Mouse (Mus musculus): ENCODE results near the gene Lim2. TPM values are rescaled to one million over a fixed set of nuclear protein-coding genes. Genes with fewer than 3 reads are reported as not detected.

Lim2 gene
- total RNA-seq, 2 experiments from 2014 or later, result not detected

DNA sequence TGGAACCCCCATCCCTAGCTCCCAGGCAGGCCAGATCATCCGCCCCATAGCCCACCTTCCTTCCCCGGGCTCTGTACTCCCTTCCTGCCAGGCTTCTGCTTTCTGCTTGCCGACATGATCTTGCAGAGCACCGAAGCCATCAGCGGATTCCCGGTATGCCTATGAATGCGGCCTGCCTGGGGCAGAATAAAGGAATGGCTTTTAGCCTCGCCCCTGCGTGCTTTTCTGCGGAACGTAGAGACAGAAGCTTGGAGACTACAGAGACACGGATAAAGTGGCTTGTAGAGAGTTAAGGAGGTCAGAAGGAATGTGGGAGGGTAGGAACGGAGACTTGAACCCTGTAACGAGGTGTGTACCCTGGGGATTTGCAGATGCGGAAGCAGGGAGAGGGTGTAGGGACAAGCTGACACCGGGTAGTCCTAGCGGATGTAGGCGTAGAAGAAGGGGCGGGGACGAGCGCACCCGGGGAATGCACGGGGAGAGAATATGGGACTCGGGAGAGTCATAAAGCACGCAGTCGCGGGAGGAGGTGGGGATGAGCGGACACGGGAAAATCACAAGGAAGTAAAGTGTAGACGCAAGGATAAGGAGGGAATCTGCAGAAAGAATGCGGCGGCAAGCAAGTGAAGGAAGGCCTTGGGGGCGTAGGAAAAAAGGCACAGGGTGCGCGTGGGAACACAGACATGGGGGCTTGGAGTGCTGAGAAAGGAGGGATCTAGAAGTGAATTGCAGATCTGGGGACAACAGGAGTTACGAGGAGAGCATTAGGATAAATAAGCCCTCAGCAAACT is 15.9 kb downstream of the Lim2 start:
- intact Hi-C loops (cut with DNase I), result loop anchor here (5.0 kb wide), 2 partner anchors 136 to 804 kb away; partner anchors contain the start of genes 1700028J19Rik and 2410002F23Rik
- DNase-seq, result peak; percentile 83

DNA sequence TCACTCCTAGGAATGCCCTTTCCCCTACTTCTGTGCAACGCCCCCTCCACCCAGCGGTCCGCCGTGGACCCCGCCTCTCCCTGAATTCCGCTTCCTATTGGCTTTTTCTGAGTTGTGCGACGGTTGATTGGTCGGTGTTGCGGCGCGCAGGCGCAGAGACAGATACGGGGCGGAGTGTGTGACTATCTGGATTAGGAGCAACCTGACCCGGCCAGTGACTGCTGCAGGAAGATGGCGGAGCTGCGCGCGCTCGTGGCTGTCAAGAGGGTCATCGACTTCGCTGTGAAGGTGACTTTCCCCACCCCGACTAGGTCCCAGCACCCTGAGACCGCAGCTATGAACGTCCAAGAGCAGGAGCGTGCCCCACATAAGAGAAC is 16.4 kb downstream of the Lim2 start, which contains the start of the genes Etfb and Gm45233:
Gene Etfb (plus strand): TSS at position 167 of the 377 bp plus-strand sequence.
Gene Gm45233 (plus strand): TSS at position 212 of the 377 bp plus-strand sequence.
- intact Hi-C loops (cut with DNase I), result loop anchor here (5.0 kb wide), 2 partner anchors 137 to 803 kb away; partner anchors contain the start of genes 1700028J19Rik and 2410002F23Rik
- DNase-seq, result peak; percentile 90 to 92

DNA sequence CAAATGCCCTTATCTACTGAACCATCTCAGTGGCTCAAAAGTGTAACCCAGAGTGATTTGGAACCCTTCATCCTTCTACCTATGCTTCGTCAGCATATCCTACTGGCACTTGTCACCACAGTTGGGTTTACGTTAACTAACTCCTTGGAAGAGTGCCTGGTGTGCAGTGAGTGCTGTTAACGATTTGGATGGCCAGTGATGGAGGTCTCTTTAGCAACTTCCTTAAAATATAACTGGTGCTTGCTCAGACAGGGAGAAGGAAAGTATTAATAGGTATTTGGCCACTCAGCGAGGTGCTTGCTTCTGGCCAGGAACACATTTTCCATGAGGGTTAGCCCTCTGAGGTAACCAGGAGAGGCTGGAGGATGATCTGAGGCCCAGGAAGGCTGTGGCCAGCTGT is 20.3 kb downstream of the Lim2 start:
- intact Hi-C loops (cut with DNase I), result no loop called here
- no peak for DNase-seq

DNA sequence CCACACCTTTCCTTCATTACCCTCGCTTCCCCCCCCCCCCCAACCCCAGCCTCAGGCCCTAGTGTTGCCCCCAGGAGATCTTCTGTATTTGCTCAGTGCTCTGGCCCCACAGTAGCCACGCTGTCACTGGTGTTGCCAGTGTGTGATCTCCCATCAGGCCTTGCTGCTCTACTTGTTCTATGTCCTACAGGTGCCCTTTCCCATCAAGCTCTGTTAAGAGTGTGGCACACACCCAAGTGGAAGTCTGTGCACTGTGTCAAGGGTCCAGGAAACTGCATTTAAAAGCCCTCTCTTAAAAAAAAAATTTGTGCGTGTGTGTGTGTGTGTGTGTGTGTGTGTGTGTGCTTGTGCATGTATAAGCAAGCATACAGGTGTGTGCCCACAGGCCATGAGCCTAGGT is 20.8 kb downstream of the Lim2 start:
- no peak for DNase-seq

DNA sequence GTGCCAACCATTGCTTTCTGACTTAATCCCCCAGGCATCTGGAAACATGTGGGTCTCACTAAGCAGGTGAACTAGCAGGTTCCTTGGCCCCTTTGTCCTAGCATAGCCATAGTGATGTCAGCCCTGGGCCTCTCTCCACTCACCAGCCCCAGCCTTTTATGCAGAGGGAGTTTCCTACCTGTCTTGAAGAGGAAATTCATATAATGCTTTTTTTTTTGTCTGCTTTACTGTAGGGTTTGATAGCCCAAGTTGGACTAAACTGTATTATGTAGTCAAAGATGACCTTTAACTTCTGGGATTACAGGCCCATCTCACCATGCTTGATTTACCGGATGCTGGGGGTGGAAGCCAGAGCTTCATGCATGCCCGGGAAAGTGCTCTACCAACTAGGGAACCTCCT is 22.3 kb downstream of the Lim2 start:
- intact Hi-C loops (cut with DNase I), result no loop called here
- DNase-seq, result no peak

More for the DNA sequence above, 20.8 kb downstream of the Lim2 start:
- intact Hi-C loops (cut with DNase I), result no loop called here

DNA sequence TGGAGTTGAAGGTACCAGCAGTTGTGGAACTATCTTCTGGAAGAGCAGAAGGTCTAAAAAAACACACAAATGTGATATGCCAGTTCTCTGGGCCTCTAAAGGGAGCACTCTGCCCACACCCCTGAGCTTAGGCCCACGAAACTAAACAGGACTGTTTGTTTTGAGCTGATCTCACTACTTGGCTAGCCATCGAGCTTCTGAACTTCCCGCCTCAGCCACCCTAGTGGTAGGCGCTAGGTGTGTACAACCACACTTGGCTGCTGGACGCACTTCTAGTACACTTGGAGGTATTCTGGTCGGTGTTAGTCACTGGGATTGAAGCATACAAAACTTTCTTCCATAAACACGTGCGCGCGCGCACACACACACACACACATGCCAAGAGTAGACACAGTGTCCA is 24.3 kb downstream of the Lim2 start:
- DNase-seq, result no peak
- intact Hi-C loops (cut with DNase I), result no loop called here

DNA sequence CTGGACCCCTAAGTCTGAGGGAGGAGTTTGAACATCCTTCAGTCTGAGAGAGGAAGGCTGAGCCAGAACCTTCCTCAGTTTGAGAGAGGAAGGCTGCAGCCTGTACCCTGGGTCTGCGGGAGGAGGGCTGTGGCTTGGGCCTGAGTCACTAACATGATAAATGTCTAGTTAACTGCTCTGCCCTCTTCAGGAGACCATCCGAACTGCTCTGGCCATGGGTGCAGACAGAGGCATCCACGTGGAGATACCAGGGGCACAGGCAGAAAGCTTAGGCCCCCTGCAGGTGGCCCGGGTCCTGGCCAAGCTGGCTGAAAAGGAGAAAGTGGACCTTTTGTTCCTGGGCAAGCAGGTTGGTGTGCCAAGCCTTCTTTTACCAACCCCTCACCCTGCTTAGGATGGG is 25.1 kb downstream of the Lim2 start:
- intact Hi-C loops (cut with DNase I), result no loop called here
- DNase-seq, result no peak

DNA sequence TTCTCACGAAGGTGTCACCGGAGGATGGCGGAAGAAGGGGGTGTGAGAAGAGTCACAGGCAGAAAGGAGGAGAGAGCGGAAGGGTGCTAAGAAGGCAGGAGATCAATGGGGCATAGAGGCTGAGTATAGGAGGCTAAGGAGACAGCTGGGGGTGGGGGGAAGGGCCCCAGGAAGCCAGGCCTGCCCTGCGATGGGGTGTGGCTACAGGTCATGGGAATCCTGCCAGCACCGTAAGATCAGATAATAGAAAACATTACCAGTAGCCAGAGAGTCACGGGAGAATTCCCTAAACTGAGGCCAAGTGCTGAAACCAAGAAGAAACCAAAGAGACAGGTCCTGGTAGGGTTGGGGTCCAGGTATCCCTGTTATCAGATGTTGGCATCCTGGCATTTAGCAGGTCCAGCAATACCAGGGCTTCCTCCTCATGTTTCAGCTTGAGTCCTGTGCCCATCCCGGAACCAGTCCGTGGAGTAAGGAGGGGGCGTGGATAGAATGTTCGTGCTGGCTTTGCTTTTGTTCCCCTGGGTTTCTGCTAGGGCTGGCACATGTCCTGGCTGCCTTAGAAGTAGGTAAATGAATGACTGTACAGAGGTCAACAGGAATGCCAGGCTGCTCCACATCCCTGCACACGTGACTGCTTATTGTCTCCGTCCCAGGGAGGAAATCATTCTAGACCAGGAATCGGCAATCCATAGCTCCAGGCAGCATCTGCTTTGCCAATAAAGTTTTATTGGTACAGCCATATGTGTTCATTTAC is 26.3 kb downstream of the Lim2 start:
- no peak for DNase-seq
- intact Hi-C loops (cut with DNase I), result no loop called here

DNA sequence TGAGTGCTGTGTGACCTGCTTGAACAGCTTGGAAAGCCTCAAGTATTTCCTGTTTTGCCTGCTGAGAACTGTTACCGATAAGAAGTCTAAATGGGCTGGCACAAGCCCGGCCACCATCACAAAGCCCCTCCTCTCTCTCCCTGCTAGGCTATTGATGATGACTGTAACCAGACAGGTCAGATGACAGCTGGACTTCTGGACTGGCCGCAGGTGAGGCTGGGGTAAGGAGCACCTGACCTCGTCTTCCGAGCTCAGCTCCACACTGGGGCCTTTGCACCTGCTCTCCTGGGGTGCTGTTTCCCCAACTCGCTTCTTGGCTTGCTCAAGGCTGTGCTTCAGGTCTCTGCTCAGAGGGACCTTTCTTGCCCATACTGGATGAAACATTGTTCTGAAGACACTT is 26.9 kb downstream of the Lim2 start:
- intact Hi-C loops (cut with DNase I), result no loop called here
- no peak for DNase-seq

DNA sequence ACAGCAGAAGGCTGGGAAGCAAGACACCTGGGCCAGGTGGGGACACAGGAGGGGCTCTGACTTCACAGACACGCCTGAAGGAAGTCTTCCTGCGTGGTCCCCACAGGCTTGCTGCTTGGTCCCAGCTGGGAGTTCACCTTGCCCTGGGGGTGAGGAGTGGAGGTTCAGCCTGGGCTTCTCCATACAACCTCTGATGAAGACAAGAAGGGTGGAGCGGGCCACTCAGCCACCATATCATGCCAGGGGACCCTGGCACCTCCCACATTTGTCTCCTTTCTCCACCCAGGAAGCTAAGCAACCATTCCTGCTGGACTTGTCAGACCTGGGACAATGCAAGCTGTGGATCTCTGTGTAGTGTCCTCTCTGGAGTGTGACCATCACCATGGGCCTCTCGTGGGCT is 35.4 kb downstream of the Lim2 start, which contains the start of gene Vsig10l:
Gene Vsig10l (plus strand): TSS at position 301 of the 400 bp plus-strand sequence.
- intact Hi-C loops (cut with DNase I), result no loop called here

DNA sequence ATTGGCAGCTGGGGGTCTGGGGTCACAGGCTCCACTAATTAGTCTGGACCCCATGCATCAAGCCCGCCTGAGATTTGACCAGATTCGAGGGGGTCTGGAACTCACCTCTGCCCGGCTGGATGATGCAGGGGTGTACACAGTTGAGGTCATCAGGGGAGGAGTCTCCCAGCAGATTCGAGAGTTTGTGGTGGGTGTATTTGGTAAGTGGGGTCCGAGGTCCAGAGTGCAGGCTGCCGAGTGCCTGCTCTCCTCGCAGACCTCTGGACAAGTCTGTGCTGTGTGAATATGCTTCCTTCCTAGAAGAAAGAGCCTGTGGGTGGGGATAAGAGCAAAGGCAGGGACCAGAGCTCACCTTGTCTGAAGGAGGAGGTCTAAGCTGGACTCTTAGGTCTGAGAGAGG is 36.5 kb downstream of the Lim2 start:
- DNase-seq, result no peak
- intact Hi-C loops (cut with DNase I), result no loop called here

More for the DNA sequence above, 35.4 kb downstream of the Lim2 start, which contains the start of gene Vsig10l:
- no peak for DNase-seq

DNA sequence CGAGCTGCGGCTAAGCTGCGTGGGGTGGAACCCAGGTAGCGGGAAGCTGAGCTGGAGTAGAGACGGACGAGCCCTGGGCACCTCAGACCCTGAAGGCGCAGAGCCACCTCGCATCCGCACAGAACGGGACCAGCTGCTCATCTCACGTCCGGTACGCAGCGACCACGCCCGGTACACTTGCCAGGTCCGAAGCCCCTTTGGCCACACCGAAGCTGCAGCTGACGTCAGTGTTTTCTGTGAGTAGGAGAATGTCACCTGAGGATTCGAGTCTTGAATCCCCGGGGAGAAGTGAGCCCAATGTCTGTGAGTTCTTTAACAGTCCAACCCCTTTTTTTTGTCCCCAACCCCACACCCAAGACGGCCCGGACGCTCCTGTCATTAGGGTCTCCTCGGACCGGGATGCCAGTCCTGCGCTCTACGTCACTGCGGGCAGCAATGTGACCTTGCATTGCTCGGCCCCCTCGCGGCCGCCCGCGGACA is 37.4 kb downstream of the Lim2 start:
- intact Hi-C loops (cut with DNase I), result loop anchor here (5.0 kb wide), 3 partner anchors 97 to 207 kb away; partner anchors contain the start of genes Ctu1, Zfp658 and Zfp719

DNA sequence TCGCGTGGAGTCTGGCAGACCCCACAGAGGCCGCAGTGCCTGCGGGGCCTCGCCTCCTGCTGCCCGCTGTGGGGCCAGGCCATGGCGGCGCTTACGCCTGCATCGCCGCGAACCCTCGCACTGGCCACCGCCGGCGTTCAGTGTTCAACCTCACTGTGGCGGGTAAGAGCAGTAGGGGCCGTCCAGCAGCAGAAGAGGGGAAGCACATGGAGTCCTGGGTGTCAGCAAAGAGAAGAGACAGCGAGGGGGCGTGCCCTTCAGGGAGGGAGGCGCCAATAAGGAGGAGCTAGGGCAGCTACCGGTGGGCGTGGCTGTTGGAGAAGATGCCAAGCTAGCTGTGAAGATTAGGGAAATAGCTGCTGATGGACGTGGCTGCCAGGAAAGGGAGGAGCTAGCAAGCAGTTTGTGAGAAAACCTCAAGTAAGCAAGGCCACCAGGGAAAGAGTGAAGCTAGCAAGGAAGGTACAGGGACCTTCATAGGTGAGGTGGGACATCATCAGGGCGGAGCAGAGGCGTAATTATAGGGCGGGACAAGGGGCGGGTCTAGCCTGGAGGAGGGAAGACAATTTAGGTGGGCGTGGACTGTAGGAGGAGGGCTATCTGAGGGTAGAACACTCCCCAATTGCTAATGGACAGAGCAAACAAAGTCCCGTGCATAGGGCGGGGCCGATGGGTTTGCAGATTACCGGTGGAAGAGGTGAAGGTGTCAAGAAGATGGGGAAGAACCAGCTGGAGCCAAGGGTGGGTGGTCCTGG is 38.1 kb downstream of the Lim2 start:
- intact Hi-C loops (cut with DNase I), result loop anchor here (1.0 to 5.0 kb wide), 4 partner anchors 42 to 207 kb away; partner anchors contain the start of genes Ctu1, Zfp658 and Zfp719
- peak; percentile 87 for DNase-seq

More for the DNA sequence above, 37.4 kb downstream of the Lim2 start:
- DNase-seq, result no peak

DNA sequence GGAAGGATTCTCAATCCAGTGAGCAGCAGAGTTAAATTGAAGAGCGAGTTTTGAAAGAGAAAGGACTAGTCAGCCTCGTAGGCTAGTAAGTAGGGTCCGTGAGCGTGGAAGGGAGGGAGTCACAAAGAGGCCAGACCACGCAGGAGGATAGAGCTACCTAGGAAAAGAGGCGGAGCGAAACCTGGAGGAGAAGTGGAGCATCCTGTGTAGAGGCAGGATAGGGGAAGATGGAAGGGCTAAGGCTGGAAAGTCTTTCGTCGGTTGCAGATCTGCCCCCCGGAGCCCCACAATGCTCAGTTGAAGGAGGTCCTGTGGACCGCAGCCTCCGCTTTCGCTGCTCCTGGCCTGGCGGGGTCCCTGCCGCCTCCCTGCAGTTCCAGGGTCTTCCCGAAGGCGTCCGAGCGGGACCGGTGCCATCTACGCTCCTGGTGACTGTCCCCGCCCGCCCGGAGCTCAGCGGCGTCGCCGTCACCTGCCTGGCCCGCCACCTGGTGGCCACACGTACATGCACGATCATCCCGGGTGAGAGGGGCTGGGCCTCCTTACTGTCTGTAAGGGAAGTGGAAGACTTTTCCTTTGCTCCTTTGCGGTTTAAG is 38.7 kb downstream of the Lim2 start:
- intact Hi-C loops (cut with DNase I), result loop anchor here (1.0 to 5.0 kb wide), 4 partner anchors 43 to 206 kb away; partner anchors contain the start of genes Ctu1, Zfp658 and Zfp719
- peak; percentile 81 to 83 for DNase-seq

DNA sequence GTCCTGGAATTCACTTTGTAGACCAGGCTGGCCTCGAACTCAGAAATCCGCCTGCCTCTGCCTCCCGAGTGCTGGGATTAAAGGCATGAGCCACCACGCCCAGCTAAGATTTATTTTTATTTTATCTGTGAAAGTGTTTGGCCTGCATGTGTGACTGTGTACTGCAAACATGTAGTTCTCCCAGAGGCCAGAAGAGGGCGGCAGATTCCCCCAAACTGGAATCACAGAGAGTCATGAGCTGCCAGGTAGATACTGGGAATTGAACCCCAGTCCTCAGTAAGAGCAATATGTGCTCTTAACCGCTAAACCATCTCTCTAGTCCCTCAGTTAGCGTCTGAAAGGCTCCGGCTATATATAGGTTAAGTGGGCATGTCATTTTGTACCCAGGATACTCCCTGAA is 42.9 kb downstream of the Lim2 start:
- intact Hi-C loops (cut with DNase I), result no loop called here
- peak in 1 of 2 experiments; percentile 47 for DNase-seq

DNA sequence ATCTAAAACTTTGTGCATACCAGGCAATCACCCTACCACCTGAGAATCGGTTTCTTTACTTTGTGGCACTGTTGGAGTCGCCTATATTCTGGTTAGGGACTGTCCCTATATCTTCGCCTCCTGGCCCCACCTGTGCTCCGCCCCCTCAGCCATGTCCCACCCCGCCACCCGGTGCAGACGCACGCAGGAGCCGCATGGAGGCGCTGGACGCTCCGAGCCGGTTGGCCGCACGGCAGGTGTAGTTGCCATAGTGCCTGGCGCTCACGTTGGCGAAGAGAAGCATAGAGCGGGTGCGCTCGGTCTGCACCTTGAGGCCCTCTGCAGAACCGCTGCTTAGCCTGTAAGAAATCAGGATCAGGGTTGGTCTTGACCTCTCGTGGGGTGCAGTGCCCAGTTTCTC is 48.2 kb downstream of the Lim2 start:
- DNase-seq, result no peak
- intact Hi-C loops (cut with DNase I), result no loop called here

DNA sequence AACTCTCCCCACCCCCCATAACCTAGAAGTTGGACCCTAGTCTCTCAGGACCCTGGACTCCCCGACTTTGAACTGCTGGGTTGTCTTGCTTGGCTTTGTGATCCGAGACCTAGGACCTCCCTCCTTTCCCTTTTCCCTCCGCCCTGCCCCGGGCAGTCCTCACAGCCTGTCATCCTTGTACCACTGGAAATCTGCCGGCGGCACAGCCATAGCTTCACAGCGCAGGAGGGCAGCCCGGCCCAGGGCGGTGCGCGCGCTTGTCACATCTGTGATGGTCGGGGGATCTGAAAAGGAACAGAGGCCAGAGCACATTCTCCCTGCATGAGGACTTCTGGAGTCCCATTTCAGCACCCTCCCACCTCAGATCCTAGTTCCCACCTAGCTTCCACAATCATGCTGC is 48.9 kb downstream of the Lim2 start:
- DNase-seq, result no peak
- intact Hi-C loops (cut with DNase I), result no loop called here

DNA sequence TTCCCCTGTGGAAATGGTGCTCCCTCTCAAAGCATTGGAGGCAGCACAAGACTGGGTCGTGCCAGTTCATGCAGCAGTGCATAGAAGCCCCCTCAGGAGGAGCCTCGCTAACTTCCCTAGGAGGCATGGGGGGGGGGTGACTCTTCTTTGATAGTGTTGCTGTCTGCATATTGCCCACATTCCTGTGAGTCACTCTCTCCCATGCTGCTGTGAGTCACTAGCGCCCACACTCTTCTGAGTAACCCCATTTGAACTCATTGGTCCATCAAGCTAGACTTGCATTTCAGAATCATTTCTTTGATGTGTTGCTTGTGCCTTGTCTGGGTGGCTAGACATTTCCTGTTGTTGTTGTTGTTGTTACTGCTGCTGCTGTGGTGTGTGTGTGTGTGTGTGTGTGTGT is 53.7 kb downstream of the Lim2 start:
- intact Hi-C loops (cut with DNase I), result no loop called here
- DNase-seq, result no peak

DNA sequence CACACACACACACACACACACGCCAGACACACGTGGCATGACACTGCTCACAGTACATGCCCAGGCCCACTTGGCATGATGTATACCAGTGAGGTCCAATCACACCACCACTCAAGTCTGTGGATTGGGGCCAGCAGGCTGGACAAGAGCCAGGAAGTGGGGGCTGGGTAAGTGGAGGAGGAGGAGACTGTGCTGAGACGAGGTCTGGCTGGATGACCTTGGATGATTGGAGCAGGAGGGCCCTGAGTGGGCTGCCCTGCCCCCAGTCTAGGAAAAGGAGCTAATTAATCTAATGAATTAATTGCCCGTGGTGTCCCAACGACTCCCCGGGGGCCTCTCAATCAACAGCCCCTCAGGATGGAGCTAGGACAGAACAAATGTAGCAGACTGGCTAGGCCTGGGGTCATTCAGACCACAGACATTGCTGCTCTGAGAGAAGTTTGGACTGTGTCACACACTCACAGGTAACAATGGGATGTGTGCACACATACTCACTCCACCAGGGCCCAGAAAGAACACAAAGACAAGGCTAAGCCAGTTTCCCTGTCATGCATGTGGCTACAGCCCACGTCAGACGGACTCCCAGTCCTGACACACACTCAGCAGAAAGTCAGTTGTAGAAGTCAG is 54.7 kb downstream of the Lim2 start:
- intact Hi-C loops (cut with DNase I), result no loop called here
- no peak for DNase-seq
